Mouse (Mus musculus): ENCODE results near the gene Clasrp. TPM values are rescaled to one million over a fixed set of nuclear protein-coding genes. Genes with fewer than 3 reads are reported as not detected.

The Clasrp gene
- total RNA-seq (2023): 10 to 100 TPM; 46.3 to 53.5 TPM

GRCm38 (mm10) chr7:19603849-19604605, at the start of gene Clasrp:
Clasrp (minus strand) TSS chr7:19604486.

DNA sequence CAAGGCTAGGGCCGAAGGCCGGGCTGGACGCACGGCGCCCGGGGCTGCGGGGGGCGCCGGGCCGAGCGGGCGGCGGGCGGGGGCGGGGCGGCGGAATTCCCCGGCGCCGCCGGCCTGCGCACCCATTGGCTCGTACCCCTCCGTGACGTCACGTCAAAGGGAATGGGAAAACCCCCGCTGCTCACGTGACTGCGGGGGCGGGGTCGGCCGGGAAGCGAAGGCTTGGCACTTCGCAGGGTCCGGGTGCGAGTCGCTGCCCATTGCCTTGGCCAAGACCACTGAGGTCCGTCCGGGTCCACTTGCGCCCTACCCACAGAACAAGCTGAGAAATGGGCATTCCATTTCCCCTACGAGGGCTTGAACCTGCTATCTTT, 25.1 kb upstream of the Clasrp start, which contains the start of gene Relb:
TSS of gene Relb (minus strand) at position 78 of the 374 bp plus-strand sequence.

GRCm38 (mm10) chr7:19577141-19577852, 27.0 kb downstream of the Clasrp start, which contains the start of the genes Zfp296 and Gemin7:
Zfp296 (plus strand) TSS chr7:19577287.
Gemin7 (minus strand) TSS chr7:19577595.

GRCm38 (mm10) chr7:19562643-19563410, 41.5 kb downstream of the Clasrp start, which contains the start of gene Ppp1r37:
Ppp1r37 (minus strand) TSS chr7:19563076.

Other genes with a start within 250 kb of the Clasrp start
- gene Cd3eap, start 245.0 kb downstream of the Clasrp start, total RNA-seq (2023): 1 to 10 TPM; 6.7 to 7.1 TPM
- gene Ppp1r13l, start 244.7 kb downstream of the Clasrp start, total RNA-seq (2023): 1 to 10 TPM; 1.7 to 2.0 TPM
- gene Ercc2, start 222.5 kb downstream of the Clasrp start, total RNA-seq (2023): 10 to 100 TPM; 15.0 to 20.7 TPM
- gene Klc3, start 200.4 kb downstream of the Clasrp start, total RNA-seq (2023): under 1 TPM; 0.42 to 0.62 TPM
- 1 to 10 TPM; 2.1 to 2.2 TPM for gene Ckm, start 199.7 kb downstream of the Clasrp start, total RNA-seq (2023)
- gene Mark4, start 145.7 kb downstream of the Clasrp start, total RNA-seq (2023): 10 to 100 TPM; 28.3 to 31.5 TPM
- under 1 TPM; 0.38 to 0.42 TPM for gene Exoc3l2, start 141.2 kb downstream of the Clasrp start, total RNA-seq (2023)
- 1 to 10 TPM; 9.0 to 9.2 TPM for gene Bloc1s3, start 96.1 kb downstream of the Clasrp start, total RNA-seq (2023)
- 10 to 100 TPM; 23.9 to 24.1 TPM for gene Trappc6a, start 96.1 kb downstream of the Clasrp start, total RNA-seq (2023)
- gene Nkpd1, start 86.6 kb downstream of the Clasrp start, total RNA-seq (2023): not detected
- 10 to 100 TPM; 31.7 to 37.9 TPM for gene Ppp1r37, start 41.4 kb downstream of the Clasrp start, total RNA-seq (2023)
- 1 to 10 TPM; 3.3 to 4.4 TPM for gene Zfp296, start 27.2 kb downstream of the Clasrp start, total RNA-seq (2023)
- 10 to 100 TPM; 50.6 to 59.9 TPM for gene Gemin7, start 26.9 kb downstream of the Clasrp start, total RNA-seq (2023)
- gene Relb, start 25.0 kb upstream of the Clasrp start, total RNA-seq (2023): 10 to 100 TPM; 17.2 to 17.5 TPM
- gene Clptm1, start 60.5 kb upstream of the Clasrp start, total RNA-seq (2023): 10 to 100 TPM; 50.7 to 55.8 TPM
- gene Apoc2, start 73.5 kb upstream of the Clasrp start, total RNA-seq (2023): 10 to 100 TPM; 29.8 to 43.2 TPM
- under 1 TPM in 1 of 2 experiments, not detected in 1; 0.91 TPM for gene Gm44805, start 76.9 kb upstream of the Clasrp start, total RNA-seq (2023)
- gene Apoc4, start 77.0 kb upstream of the Clasrp start, total RNA-seq (2023): not detected
- 1 to 10 TPM; 2.0 to 4.6 TPM for gene Apoc1, start 88.2 kb upstream of the Clasrp start, total RNA-seq (2023)
- gene Apoe, start 94.7 kb upstream of the Clasrp start, total RNA-seq (2023): 10 to 100 TPM; 61.2 to 81.9 TPM
- 10 to 100 TPM; 28.3 to 28.6 TPM for gene Tomm40, start 111.0 kb upstream of the Clasrp start, total RNA-seq (2023)
- under 1 TPM; 0.53 to 0.82 TPM for gene Nectin2, start 146.0 kb upstream of the Clasrp start, total RNA-seq (2023)
- not detected for gene Bcam, start 166.5 kb upstream of the Clasrp start, total RNA-seq (2023)
- gene Cblc, start 192.3 kb upstream of the Clasrp start, total RNA-seq (2023): not detected
- 10 to 100 TPM; 27.6 to 32.1 TPM for gene Bcl3, start 218.3 kb upstream of the Clasrp start, total RNA-seq (2023)
- not detected for gene Gm19345, start 247.5 kb upstream of the Clasrp start, total RNA-seq (2023)